Mouse (Mus musculus) liver, adult 2 months (tissue): ENCODE measurements around the gene Ipmk. TPM values are rescaled to one million over a fixed set of nuclear protein-coding genes. Genes with fewer than 3 reads are reported as not detected.

Source experiments
- DNase-seq: peaks from one replicate; pipeline ENCODE4 v3.0.0-alpha.2; 2011; ENCODE audit warnings: low read depth, low spot score; ENCODE audit errors: extremely low read depth
- H3K27ac ChIP-seq: fragments of 200-500 bp; replicated peaks from 2 replicates; pipeline ENCODE4 v1.5.1; 2012; ENCODE audit warnings: low read depth, mild to moderate bottlenecking, control low read depth, inconsistent platforms, low read length; ENCODE audit not compliant: insufficient read depth
- H3K27me3 ChIP-seq: fragments of 200-500 bp; 2 replicates; pipeline ENCODE4 v1.6.1; 2012; ENCODE audit warnings: mild to moderate bottlenecking, moderate library complexity, low read length, inconsistent platforms; ENCODE audit not compliant: control insufficient read depth, insufficient read depth
- H3K36me3 ChIP-seq: fragments of 200-500 bp; 2 replicates; pipeline ENCODE4 v1.6.1; 2012; ENCODE audit warnings: low read length, inconsistent platforms; ENCODE audit not compliant: control insufficient read depth, insufficient read depth
- H3K4me1 ChIP-seq: fragments of 200-500 bp; 2 replicates; pipeline ENCODE4 v1.6.1; 2011; ENCODE audit warnings: low read length; ENCODE audit not compliant: control insufficient read depth, insufficient read depth
- H3K4me3 ChIP-seq: fragments of 200-500 bp; 2 replicates; pipeline ENCODE4 v1.5.1; 2011; ENCODE audit warnings: low read depth, mild to moderate bottlenecking, control low read depth, low read length, moderate library complexity; ENCODE audit not compliant: insufficient read depth
- H3K79me2 ChIP-seq: fragments of 200-500 bp; 2 replicates; pipeline ENCODE4 v1.6.1; 2012; ENCODE audit warnings: inconsistent platforms, mild to moderate bottlenecking, low read length, moderate library complexity; ENCODE audit not compliant: control insufficient read depth, insufficient read depth
- H3K9ac ChIP-seq: fragments of 200-500 bp; 2 replicates; pipeline ENCODE4 v1.6.1; 2012; ENCODE audit warnings: low read depth, mild to moderate bottlenecking, control low read depth, inconsistent platforms, low read length
- CTCF ChIP-seq: fragments of 200-500 bp; IDR thresholded peaks from 2 replicates; pipeline ENCODE4 v1.5.1; 2011; ENCODE audit warnings: low read depth, low read length, control low read depth
- POLR2A ChIP-seq: fragments of 200-500 bp; IDR thresholded peaks from 2 replicates; pipeline ENCODE4 v1.6.1; 2011; ENCODE audit warnings: low read length, control low read depth; ENCODE audit not compliant: insufficient read depth; ENCODE audit errors: extremely low read depth
- WGBS: fragments of 180-500 bp; shearing (Covaris S2); methylation state at CpG from one replicate; pipeline ENCODE4 v1.1.7; 2018; 5-methylcytosine and 5-hydroxymethylcytosine counted together
- polyA plus RNA-seq: library from polyadenylated mRNA; depleted of rRNA; stranded (reverse); fragments of >200 nt; gene quantifications from 2 replicates; pipeline ENCODE4 v1.2.3, GENCODE M21; 2012
- total RNA-seq: library from RNA; depleted of rRNA; stranded (reverse); fragments of >200 nt; gene quantifications from 2 replicates; pipeline ENCODE4 v1.2.3, GENCODE M21; 2014

Gene Ipmk
- total and polyA plus RNA-seq, 2 experiments: 11.6 to 46.2 TPM

DNA sequence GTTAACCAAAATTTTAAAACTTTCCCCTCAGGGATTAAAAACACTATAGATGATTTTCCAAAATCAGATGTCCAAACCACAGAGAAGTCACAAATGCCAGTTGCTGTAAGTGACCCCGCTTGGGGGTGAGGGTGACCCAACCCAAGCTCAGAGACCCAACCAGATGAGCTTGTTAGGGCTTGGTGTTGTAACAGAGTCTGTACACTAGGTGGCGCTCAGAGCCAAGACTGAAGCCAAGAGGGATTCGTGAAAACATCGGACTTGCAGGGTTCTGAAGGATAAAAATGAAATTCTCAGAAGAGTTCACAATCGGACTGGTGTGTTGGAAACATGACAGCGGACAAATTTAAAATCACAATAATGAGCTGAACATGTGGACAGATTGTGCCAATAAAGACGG lies 20.8 kb upstream of the Ipmk start:
- Histone ChIP-seq H3K27ac (no peak overlapping the region), H3K4me3 (no peak overlapping the region), H3K79me2 (no peaks in the 10 kb centered on the region), H3K4me1 (peaks cover 10% of the 10 kb centered on the region), H3K27me3 (no peaks in the 10 kb centered on the region), H3K9ac (no peak overlapping the region), H3K36me3 (peaks cover 20% of the 10 kb centered on the region)
- WGBS: 4% methylated on average over 7 of the region's 7 CpGs
- peak; percentile 67 for DNase-seq
- TF ChIP-seq CTCF (peak; percentile 82), POLR2A (no peak)

DNA sequence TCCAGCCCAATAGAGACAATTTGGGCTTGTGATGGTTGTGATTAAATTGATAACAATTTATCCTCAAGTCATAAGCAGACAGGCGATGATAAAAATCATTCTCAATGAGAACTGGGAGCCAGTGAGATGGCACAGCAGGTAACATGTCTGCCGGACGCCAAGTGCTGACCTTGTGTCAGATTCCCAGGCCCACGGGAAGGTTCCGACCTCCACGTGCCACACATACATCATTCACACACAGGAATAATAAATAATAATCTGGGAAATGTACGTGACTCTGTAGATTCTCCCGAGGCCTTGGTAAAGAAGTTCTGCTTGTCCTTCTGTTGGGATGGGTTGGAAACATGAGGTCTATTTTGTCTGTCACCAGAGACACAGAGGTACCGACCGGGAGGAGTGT lies 20.2 kb upstream of the Ipmk start:
- Histone ChIP-seq H3K36me3 (peaks cover 22% of the 10 kb centered on the region), H3K4me1 (peaks cover 10% of the 10 kb centered on the region), H3K27me3 (no peaks in the 10 kb centered on the region), H3K9ac (no peak overlapping the region), H3K4me3 (no peak overlapping the region), H3K27ac (no peak overlapping the region), H3K79me2 (no peaks in the 10 kb centered on the region)
- 86% methylated on average over 10 of the region's 10 CpGs for WGBS
- TF ChIP-seq CTCF: no peak
- no peak for TF ChIP-seq POLR2A
- no peak for DNase-seq

DNA sequence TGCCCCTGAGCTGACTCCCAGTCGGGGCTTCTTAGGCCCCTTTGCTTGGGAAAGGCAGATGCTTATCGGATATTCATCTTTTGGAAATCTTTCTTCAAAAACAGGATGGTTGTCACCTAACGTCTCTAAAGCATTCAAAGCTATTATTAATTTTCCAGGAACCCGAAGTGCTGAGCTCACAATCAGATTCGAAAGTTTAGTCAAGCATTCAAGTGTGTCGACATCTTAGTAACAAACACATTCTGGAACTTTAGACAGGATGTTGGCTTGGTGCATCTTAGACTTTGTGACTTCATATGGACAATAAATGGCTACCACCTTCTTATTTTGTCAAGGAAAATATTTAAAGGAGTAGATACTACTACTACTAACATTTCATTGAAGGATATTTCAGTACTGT lies 19.2 kb upstream of the Ipmk start:
- TF ChIP-seq CTCF: no peak
- no peak for TF ChIP-seq POLR2A
- H3K27me3 ChIP-seq: no peaks in the 10 kb centered on the region
- no peak overlapping the region for H3K9ac ChIP-seq
- H3K27ac ChIP-seq: no peak overlapping the region
- peak; percentile 33 for DNase-seq
- H3K4me3 ChIP-seq: no peak overlapping the region
- H3K36me3 ChIP-seq: peaks cover 22% of the 10 kb centered on the region
- peaks cover 18% of the 10 kb centered on the region for H3K4me1 ChIP-seq
- H3K79me2 ChIP-seq: peaks cover 5% of the 10 kb centered on the region; the same call in 1 of the 2 replicates
- 45% methylated on average over 6 of the region's 6 CpGs for WGBS

DNA sequence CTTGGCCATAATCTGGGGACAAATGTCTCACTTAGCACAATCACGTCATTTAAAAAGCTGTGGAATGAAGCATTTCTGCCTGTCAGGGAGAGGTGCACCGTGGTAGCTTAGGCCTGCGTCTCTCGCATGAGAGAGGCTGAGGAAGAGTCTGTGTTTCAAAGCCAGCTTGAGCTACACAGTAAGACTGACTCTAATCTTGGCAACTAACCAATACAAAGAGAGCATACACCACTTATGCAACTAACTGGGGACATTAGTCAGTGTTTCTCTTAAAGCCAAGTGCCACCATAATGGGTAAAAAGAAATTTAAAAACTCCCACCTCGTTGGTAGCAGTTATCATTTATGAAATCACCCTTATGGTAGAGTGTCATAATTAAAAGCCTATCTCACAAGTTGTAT lies 18.7 kb upstream of the Ipmk start:
- WGBS: 36% methylated on average over 5 of the region's 5 CpGs
- Histone ChIP-seq H3K27me3 (no peaks in the 10 kb centered on the region), H3K36me3 (peaks cover 23% of the 10 kb centered on the region), H3K4me3 (no peak overlapping the region), H3K4me1 (peaks cover 18% of the 10 kb centered on the region), H3K27ac (peak overlapping the region; percentile 3; the same call in 1 of the 2 replicates), H3K79me2 (peaks cover 9% of the 10 kb centered on the region; the same call in 1 of the 2 replicates), H3K9ac (no peak overlapping the region)
- peak; percentile 86 for DNase-seq
- TF ChIP-seq POLR2A (no peak), CTCF (no peak)

DNA sequence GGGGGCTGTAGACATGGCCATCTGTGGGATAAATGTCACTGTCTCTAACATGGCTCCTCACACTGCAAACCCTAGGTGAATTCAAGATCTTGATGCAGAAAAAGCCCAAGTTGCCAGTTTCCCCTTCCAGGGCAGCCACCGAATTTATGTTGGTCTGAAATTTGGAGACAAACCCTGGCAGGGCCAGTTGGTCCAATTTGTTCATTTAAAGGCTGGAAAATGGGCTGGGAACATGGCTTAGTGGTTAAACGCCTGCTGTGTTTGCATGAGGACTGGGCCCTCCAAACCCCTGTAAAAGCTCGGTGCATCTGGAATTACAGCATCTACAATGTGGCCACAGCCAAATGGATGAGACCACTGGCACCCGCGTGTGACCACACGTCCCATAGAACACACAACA lies 18.3 kb upstream of the Ipmk start:
- WGBS: 91% methylated on average over 6 of the region's 6 CpGs

DNA sequence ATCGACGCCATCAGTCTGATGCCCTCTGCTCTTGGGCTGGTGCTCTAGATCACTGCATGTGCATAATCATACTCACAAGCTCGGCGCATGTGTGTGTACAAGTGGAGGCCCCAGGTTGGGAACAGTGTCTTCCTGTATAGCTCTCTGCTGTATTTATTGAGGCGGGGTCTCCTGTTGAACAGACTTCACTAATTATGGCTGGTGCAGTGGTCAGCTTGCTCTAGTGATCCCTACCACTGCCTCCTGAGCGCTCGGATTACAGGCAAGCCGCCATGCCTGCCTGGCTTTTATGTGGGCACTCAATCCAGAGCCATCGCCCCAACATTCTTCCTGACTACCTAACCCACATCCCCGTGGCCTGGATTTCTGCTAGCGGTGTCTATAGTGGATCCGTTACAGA lies 17.5 kb upstream of the Ipmk start:
- Histone ChIP-seq H3K9ac (no peak overlapping the region), H3K4me1 (peaks cover 19% of the 10 kb centered on the region), H3K27me3 (no peaks in the 10 kb centered on the region), H3K36me3 (peaks cover 31% of the 10 kb centered on the region), H3K4me3 (no peak overlapping the region), H3K27ac (no peak overlapping the region), H3K79me2 (peaks cover 18% of the 10 kb centered on the region; the same call in 1 of the 2 replicates)
- TF ChIP-seq POLR2A (no peak), CTCF (no peak)
- WGBS: 93% methylated on average over 12 of the region's 12 CpGs
- DNase-seq: no peak

More for the DNA sequence above, 18.3 kb upstream of the Ipmk start:
- no peak for TF ChIP-seq POLR2A
- TF ChIP-seq CTCF: no peak
- Histone ChIP-seq H3K27me3 (no peaks in the 10 kb centered on the region), H3K79me2 (peaks cover 12% of the 10 kb centered on the region; the same call in 1 of the 2 replicates), H3K9ac (no peak overlapping the region), H3K27ac (0 out of 2 replicates have a peak overlapping the region, but pooled peaks have one; percentile 11), H3K4me1 (peaks cover 19% of the 10 kb centered on the region), H3K4me3 (no peak overlapping the region), H3K36me3 (peaks cover 27% of the 10 kb centered on the region)
- DNase-seq: no peak
